Mouse (Mus musculus) right cerebral cortex, postnatal 4 days (tissue): ENCODE measurements at regions not wholly inside any gene's neighbourhood (a gene's known extent, or its start where the extent isn't known, plus 50 kb on each side); places are given as distances from the start of the nearest gene placed in this dataset.

Experiments used
- DNase-seq: peaks from one replicate; pipeline ENCODE4 v3.0.0-alpha.2; 2022

DNA sequence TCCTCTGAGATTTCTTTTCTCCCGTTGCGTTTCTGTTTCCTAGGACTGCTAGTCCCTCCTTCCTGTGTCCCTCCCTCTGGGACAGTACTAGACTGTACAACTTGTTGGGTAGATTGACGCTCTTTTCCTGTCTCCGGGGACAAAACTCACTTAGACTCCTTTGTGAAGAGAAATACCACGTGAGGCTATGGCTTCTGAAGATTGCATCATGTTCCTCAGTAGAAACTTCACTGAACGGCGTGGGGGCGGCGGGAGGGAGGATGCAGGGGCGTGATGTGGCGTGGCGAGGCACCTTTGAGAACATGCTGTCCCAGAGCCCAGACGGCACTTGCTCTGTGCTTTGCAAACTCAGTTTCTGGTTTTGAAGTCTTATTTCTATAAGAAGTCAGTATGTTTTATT, 78.5 kb downstream of the Spata18 start:
- no peak for DNase-seq

DNA sequence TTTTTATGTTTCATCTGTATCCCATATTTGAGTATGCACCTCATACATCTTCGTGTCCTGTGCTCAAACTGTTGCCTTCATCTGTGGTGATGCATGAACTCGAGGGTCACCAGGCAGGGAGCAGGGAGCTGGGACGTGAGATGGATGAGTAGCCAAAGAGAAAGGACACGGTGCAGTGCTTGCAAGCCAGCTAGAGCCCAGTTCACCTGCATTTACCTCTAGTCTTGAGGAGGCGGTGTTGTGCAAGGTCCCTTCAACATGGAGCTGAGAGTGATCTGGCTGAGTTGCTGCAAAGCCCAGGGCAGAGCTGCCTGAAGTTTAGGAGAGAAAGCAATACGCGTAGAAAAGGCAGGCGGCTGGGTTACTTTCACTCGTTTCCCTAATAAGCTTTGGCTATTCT, 80.2 kb downstream of the Spata18 start:
- DNase-seq = no peak

DNA sequence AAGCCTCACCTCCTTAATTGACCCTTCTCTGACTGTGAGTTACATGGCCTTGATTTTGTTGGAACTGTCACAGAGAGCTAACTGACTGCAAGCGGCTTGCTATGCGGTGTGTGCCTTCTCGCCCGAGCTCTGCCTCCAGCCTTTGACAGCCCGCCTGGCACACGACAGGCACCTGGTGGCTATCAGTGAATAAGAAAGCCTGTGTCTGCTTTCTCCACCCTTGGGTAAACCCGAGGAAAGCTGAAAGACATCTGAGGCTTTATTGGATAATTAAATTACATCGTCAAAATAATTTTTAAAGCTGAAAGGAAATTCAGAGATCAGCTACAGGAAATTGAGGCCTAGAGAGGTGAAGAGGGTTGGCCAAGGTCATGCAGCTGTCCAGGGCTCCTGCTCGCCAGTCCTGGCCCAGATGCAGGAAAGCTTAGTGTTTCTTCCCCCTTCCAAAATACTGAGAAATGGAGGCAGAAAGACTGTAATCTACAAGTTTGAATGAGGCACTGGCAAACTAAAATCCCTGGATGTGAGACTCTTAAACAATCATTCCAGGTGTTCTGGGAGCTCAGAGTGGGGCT, 80.9 kb downstream of the Spata18 start:
- DNase-seq = no peak

DNA sequence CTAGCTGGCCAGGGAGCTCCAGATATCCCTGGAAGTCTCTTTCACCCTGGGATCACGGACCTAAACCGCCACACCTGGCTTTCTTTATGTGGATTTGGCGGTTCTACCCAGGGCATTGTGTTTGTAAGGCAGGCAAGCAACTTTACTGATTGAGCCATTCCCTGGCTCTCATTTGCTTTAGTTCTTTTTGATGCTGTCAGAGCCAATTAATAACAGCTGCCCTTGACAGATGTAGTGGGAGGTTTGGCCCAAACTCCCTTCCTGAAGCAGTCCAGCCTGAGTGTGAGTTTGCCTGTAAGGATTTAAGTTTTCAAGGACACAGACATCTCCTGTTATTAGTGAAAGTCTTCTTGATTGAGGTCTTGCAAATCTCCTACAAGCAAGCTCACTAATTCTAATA, 89.6 kb downstream of the Spata18 start:
- DNase-seq = no peak

DNA sequence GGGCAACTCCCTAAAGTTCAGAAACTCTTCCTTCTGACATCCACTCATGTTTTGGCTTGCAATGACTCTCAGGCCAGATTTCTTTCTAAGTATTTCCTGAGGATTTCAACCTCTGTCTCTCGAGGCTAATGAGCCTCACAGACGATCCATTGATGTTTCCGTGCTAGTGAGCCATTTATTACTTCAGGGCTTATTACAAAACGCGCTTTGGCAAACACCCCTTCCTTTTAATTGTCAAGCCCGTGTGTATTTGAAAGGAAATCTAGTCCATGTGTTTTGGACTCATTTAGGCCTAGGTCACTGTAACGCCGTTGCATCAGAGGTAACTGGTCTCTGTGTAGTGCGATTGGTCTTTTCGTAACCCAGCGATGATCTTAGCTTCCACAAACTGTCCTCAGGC, 90.3 kb downstream of the Spata18 start:
- no peak for DNase-seq

DNA sequence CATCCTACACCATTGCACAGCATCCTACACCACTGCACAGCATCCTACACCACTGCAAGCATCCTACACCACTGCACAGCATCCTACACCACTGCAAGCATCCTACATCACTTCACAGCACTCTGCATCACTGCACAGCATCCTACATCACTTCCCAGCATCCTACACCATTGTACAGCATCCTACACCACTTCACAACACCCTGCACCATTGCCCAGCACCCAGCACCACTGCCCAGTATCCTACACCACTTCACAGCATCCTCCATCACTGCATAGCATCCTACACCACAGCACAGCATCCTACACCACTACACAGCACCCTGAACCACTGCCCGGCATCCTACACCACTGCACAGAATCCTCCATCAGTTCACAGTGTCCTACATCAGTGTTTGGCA, 92.8 kb downstream of the Spata18 start:
- DNase-seq = no peak

DNA sequence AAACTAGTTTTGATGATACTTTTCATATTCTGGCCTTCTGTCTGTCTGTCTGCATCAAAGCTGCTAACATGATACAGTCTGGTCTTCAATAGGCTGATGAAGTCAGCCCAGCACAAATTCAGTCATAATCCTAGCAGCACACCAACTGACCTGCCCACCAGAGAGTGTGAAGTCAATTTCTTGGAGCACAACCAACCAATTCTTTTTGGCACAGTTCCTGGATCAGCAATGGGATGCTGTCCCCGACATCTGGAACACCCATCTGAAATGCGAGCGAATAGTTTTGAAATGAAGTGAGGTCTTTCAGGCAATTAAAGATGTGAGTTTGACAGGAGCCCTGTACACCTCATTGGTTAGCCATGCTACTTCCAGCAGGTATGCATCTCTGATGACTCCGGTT, 98.6 kb downstream of the Spata18 start:
- DNase-seq = no peak

DNA sequence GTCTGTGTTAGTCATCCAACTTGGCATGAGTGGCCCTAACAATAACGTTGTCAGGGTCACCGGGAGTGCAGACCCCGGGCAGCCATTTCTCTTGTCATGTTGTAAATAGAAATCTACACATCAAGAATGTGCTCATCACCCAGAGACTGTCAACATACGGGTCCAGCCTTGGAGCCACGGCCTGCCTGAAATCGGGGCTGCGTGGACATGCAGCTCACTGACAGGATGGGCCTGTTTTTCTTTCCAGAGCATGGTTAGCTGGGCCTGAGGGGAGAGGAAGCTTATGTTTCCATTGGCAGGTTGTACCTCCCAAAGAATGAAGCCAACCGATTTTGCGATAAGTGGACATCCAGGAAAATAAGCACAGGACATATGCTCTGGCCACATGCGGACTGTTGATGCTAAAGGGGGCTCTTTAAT, 101.1 kb downstream of the Spata18 start:
- no peak for DNase-seq

DNA sequence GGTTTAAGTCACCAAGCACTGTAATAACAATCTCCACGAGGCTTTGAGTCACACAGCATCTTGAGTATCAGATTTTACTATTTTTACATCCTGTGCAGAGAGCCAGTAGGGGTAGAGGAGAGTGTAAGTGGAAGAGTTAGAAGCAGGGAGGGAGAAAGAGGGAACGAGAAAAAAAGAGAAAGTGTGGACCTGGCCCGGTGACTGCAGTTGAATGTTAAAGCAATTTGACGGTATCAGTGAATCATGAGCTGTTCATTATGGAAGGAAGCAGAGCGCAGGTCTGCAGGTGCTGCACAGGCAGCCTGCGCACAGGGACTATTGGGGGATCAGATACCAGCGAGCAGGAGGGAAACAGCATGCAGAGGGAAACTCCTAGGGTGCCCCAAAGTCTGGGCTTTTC, 102.6 kb downstream of the Spata18 start:
- DNase-seq = no peak

DNA sequence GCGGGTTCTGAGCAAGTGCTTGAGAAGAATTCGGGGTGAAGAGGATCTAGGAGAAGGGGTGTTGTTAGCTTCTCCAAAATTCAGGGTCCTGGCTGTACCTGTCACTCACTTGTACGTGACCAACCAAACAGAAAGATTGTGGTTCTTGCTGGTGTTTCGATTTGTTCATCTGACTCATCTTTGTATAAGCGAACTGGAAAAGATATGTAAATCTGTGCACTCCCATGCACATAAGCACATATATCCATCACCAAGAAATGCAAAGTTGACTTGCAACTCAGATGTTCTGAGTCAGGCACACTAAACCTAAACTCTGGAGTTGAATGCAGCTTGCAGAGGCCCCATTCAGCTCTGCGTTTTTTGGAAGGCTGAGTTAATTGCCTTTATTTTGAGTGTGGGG, 107.4 kb downstream of the Spata18 start:
- DNase-seq = no peak

DNA sequence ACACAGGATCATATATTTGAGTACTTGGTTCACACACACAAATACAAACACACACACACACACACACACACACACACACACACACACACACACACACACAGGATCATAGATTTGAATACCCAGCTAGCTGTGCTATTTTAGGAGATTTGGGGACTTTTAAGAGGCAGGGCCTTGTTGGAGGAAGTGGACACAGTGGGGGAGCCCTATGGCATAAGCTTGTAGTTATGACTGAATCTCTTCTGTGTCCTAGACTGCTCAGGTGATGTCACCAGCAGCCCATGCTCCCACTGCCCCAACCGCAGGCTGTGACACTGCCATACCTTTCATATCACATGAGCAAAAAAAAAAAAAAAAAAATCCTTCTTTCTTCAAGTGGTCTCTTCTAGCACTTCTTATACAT, 110.1 kb downstream of the Spata18 start:
- DNase-seq = no peak

DNA sequence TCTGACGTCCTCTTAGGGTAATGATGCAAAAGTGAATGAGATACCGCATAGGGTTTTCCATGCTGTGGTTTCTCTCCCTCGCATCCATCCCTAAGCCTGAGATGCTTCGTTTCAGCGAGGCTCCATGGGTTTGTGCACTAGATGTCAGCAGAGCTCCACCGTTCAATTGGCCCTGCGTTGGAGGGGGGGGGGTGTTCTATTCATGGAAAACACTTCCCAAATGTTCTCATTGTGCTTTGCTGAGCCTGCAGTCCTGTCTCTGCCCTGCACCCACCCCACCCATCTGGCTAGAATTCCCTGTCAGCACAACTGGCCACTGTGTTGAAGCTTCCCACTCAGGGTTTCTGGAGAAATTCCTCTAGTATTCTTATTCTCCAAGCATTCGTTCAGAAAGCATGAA, 110.5 kb downstream of the Spata18 start:
- DNase-seq = peak; percentile 58

DNA sequence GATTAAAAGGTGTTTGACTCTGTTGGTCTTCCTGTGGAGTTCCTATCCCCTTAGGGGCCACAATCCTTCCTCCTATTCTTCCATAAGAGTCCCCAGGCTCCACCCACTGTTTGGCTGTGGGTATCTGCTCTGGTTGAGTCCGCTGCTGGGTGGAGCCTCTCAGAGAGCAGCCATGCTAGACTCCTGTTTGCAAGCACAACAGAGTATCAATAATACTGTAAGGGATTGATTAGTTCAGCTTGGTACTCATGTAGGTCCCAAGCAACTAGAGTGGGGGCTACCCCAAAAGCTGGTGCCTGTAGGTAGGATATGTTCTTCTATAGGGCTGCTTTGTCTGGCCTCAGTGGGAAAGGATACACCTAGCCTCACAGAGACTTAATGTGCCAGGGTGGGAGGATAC, 113.0 kb downstream of the Spata18 start:
- DNase-seq = no peak

DNA sequence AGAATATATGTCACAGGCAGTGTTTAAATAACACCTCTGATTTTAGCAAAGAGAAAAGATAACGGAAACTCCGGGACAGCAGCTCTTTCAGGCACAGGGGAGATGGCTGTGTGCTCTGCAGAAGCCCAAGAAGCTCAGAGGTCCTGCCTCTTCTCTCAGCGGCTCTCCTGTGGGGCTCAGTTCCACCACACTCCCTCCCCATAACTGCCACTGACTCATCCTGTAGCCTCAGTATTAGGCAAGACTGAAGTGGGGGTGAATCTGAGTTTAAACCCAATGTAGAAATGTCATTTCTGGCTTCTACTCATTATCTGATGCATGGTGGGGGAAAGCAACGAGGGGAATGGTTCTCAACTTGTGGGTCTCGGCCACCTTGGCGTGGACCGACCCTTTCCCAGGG, 114.3 kb downstream of the Spata18 start:
- DNase-seq = no peak

DNA sequence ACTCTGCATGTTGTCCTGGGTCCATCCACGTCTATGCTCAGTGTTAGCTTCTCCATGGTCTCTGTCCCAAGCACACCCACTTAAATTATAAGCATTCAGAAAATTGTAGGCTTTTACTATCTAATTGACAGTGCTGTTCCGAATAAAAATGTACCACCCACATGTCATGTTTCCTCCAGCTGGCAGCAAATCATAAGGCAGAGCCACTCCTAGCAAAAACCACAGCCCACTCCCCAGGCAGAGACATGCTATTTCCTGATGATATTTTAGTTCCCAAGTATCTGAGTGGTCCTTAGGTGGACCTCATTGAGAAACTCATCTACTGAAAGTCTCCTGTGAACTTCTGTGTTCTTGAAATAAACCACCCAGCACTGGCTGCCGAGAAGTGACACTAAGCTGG, 117.1 kb downstream of the Spata18 start:
- no peak for DNase-seq

DNA sequence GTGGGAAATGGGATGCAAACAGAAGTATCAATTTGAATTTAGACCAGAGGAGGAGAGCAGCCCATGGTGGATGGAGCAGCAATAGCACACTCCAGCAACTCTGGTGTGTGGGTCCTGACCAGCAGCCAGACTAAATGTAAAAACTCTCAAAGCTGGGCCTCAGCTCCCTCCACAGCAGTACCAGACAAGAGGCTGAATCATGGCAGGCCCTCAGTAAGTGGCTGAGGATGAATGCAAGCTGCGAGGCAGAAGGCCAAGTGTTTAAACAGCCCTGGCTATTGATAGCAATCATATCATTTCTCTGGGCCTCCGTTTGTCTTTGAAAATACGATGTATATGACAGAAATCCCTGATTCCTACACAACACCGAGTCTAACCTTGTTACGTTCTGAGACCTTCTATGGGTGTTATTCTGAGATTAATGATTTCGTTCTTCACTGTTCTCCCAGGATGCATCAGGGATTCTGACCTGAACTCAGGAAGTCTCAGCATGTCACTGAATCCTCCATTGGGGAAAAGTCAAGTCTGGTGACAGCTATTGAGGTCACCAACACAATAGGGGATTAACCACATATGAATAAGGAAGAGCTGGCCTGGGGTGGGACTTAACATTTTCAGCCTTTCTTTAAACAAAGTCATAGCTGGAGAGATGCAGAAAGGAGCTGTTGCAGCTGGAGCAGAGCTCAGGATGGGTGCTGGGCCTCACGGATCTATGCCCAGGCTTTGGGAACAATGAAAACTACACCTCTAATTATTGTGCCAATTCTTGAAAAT, 124.8 kb downstream of the Spata18 start:
- DNase-seq = no peak

DNA sequence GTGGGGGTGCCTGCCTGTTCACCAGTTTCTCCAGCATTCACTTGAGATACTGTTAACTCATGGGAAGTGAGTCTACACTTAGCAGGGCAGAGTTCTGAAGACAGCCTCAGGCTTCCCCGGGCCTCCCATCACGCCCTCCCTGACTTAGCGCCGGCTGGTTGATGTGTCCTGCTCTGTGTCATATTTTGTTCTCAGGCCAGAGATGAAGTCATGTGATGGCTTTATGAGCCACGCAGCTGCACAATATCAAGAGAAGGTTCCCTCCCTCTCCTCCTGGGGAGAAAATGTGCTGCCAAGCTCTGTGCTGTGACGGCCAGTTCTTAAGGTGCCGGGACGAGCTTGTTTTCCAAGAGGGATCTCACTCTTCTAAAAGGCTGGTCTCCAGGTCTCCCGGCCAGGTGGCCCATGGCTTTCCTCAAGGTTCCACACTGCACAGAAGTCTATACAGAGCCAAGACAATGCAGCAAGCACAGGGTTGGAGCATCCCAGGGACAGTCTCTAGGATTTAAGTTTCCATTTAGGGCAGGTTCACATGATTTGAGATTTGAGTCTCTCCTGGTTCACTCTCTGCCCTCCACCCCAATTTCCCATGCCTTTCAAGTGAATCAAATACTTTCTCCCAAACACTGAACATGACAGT, 126.2 kb downstream of the Spata18 start:
- DNase-seq = no peak

DNA sequence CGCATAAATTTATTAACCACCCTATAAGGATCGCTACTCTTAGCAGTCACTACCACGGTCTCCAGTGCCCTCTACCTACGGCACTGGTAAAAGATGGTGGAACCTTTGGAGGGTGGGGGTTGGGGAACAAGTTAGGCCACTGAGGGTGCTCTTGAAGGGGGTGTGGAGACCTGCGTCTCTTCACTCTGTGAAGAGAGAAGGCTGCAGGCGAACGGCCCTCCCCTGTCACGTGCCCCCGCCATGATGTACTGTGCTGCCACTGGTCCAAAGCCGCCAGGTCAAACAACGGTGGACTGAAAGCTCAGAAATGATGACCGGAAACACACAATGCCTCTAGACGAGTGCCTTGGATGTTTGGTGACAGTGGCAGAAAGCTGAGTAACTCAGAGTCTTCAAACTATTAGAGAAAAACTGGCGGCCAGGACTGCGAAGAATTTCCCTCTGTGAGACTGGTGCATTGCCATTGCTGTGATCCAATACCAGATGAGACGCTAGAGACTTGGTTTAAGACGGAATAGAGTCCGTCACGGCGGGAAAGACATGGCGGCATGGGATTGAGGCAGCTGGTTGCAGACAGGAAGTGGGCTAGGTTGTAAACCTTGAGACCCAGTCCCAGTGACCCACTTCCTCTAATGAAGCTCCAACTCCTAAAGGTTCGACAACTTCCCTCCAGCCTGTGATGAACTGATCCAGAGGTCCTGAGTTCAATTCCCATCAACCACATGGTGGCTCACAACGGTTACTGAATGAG, 130.2 kb downstream of the Spata18 start:
- no peak for DNase-seq

DNA sequence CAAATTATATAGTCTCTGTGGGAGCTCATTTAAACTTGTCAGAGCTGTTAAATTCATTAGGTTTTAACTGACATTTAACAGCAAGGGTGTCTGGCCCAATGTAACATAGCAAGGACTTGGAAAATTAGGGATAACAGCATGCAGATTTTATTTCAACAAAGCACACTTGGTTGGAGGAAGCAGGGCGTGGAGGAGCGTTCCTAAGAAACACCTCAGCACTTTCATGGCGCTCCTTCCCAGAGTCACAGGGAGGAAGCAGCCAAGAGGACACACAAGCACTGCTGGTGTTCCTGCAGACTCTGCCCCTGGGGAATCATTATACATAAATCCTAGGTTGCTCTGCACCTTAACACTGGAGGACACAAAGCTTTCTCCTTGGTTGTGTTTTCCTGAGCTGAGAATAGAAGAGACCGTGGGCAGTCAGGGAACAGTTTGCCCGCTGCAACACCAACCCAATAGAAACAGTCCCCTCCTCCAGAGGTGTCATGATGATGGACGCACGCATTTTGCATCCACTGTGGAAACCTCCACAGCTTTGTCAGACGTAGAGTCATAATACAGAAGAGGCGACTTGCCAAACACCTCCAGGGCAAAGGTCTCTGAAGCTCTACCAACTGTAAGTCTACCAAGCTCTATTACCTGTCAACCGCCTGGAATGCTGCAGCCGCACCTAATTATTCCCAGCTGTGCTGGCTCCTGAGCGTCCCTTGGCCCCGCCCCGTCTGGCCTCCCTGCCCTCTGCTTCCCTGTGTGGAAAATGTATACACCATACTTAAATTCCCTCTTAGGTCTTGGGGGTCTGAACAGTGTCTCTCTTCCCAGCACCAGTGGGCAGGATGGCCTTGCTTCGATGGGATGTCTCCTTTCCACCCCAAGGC, 131.3 kb downstream of the Spata18 start:
- DNase-seq = no peak

DNA sequence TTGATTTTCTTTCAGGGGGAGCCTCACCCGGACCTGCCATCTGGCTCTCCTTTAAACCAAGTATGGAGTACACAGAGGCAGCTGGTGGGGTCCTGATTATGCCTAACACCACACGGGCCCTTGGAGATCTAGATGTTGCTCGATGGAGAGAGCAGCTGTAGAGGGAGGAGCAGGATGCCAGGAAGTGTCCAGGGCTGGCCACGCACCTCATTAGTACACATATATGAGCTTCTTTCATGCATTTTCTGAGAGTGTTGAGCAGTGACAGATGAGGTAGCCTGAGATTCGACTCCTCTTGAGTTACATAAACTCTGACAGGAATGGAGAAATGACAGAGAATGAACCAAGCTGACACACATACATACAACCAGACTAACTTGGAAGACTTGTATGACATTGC, 136.1 kb downstream of the Spata18 start:
- no peak for DNase-seq

DNA sequence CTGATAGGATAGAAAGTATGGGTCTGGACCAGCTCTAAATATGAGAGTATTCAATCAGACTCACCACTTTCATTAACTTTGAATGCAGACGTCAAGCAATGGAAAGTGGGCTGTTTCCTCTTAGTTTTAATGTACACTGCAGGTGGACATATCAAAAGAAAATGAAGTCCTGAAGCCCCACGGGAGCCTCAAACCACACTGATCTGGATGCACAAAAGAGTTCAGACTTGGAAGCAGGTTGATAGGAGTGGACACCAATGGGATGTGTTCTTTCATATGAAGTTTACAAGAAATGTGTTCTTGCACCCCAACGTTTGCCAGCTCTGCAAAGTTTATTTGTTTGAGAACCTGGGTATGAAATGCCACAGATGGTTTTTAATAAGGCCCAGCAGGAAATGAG, 141.0 kb downstream of the Spata18 start:
- no peak for DNase-seq

DNA sequence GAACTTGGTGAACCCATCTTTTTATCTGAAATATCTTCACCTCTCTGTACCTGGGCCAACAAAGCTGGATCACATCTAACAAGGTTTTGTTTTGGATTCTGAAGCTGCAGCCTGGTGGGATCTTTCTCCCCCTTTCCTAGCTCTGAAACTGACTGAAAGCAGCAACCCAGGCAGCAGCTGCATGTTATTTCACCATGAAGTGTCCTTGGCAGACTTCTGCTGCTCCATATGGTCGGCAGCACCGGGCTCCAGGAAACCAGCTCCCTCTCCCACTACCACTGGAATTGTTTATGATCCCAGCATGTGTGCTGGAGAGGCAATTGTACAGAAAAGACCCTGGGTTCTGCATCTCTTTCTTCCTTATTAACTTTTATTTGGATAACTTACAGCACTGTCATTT, 145.0 kb downstream of the Spata18 start:
- peak; percentile 5 for DNase-seq

DNA sequence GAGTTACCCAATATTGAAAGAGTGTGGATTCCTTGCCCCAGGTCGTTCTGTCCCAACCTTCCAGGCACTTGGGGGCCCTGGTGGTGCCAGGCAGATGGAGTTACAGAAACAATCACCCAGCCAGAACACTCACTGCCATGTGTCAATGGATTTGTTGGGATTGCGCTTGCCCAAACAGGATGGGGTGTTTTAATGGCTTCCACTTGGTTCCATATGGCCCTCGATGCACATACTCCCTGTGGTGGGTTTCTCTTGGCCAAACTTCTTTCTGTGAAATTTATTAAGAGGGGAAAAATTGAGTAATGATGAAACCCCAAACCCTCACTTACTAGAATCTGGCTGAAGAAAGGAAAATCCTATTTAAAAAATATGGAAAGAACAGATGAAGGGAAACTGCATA, 146.8 kb downstream of the Spata18 start:
- no peak for DNase-seq
